In the genomic region with DNA sequence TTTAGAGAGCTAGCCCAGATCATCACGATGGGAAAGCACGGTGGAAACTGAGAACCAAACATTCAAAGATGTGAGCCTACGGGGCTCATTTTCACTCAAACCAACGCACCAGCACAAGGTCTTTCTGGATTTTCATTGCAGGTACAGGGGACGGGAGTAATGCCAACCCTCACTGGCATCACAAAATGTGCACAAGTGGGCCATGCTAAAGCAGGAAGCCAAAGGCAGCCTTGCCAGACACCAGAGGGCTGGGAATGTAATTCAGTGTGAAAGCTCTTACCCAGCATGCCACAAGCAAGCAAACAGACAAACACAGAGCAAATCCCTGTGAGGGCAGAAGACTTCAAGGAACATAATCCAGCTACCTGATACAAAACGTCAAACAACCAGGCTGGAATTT, we compare ENCODE assay signal across 30 mouse cellular contexts.
DNase-seq lines count a peak whose midpoint lies in the region; ATAC-seq and TF ChIP-seq lines count a peak whose summit lies in the region.
"Had no signal": no experiment of that assay in that cellular context is flagged by ENCODE, and none has a peak within 500 bp of the region (broad histone marks: within the 10 kb centered on the region; RNA-seq: fewer than 3 reads in every experiment).

No protein-coding gene starts in this region.

- H3K36me3 ChIP-seq in forebrain, postnatal 0 days (ENCODE audit: insufficient read depth), result no peaks in the 10 kb centered on the region
- H3K36me3 ChIP-seq in forebrain, embryonic 11.5 days (ENCODE audit: control insufficient read depth, insufficient read depth, low read length), result no peaks in the 10 kb centered on the region
- H3K36me3 ChIP-seq: G1E had no signal

- WGBS in forebrain, postnatal 0 days, result 69% methylated on average over 6 of the region's 6 CpGs
- WGBS in forebrain, embryonic 11.5 days, result 87% methylated on average over 6 of the region's 6 CpGs

- peaks cover 4% of the 10 kb centered on the region; the same call in 1 of the 2 replicates for H3K4me1 ChIP-seq in forebrain, postnatal 0 days (ENCODE audit: insufficient read depth)
- peaks cover 2% of the 10 kb centered on the region; the same call in 1 of the 2 replicates for H3K4me1 ChIP-seq in forebrain, embryonic 11.5 days (replicated peaks; ENCODE audit: control insufficient read depth, insufficient read depth, low read length)

- peak; percentile 52 for DNase-seq in forebrain, postnatal 0 days
- no peak for DNase-seq in forebrain, embryonic 11.5 days (ENCODE audit: low spot score)
- peak; percentile 78 for DNase-seq in cerebellum, adult 11-12 months
- DNase-seq in cerebellum, adult 9-11 months, result peak; percentile 82
- peak; percentile 65 for DNase-seq in telencephalon, adult 2 months (ENCODE audit: low read depth, low spot score)
- no peak for DNase-seq in lung, postnatal 25 days (ENCODE audit: low spot score)
- DNase-seq in layer of hippocampus, adult 9-10 months (ENCODE audit: low spot score), result no peak
- DNase-seq: adrenal gland, adult 8-10 months; gastrocnemius, postnatal 36 days; heart, adult 18-20 months; heart, postnatal 4 days; kidney, adult 11 months; kidney, postnatal 14 days; liver, postnatal 0 days; lung, postnatal 4 days; midbrain, embryonic 14.5 days; spleen, adult 18-20 months; thymus, adult 18-20 months; thymus, postnatal 4 days had no signal

- H3K4me2 ChIP-seq in forebrain, postnatal 0 days (ENCODE audit: low read depth), result no peak overlapping the region
- no peak overlapping the region for H3K4me2 ChIP-seq in forebrain, embryonic 11.5 days (ENCODE audit: low read depth, low read length, severe bottlenecking)
- H3K4me2 ChIP-seq: forebrain, embryonic 12.5 days; heart, embryonic 12.5 days; hindbrain, embryonic 15.5 days; limb, embryonic 13.5 days; liver, embryonic 11.5 days; neural tube, embryonic 15.5 days had no signal

- TF ChIP-seq CTCF in forebrain, postnatal 0 days (IDR thresholded peaks at IDR 0.05; ENCODE audit: low read depth), result no peak

- H3K9ac ChIP-seq in forebrain, postnatal 0 days, result no peak overlapping the region
- no peak overlapping the region for H3K9ac ChIP-seq in forebrain, embryonic 11.5 days (ENCODE audit: low read length)
- H3K9ac ChIP-seq: forebrain, embryonic 12.5 days; heart, embryonic 12.5 days; hindbrain, embryonic 15.5 days; limb, embryonic 13.5 days; liver, postnatal 0 days; neural tube, embryonic 15.5 days had no signal

- H3K9me3 ChIP-seq in forebrain, postnatal 0 days (ENCODE audit: low read length), result no peaks in the 10 kb centered on the region
- H3K9me3 ChIP-seq in forebrain, embryonic 11.5 days (ENCODE audit: control insufficient read depth, low read length), result no peaks in the 10 kb centered on the region
- H3K9me3 ChIP-seq: forebrain, embryonic 12.5 days; heart, embryonic 12.5 days; hindbrain, embryonic 15.5 days; limb, embryonic 13.5 days; neural tube, embryonic 15.5 days had no signal

- no peak for ATAC-seq in forebrain, postnatal 0 days
- no peak for ATAC-seq in forebrain, embryonic 11.5 days (replicated peaks; ENCODE audit: low FRiP score)
- ATAC-seq: inflammation-experienced regulatory T-cells, adult 6 months; liver, postnatal 0 days had no signal

- no peaks in the 10 kb centered on the region for H3K27me3 ChIP-seq in forebrain, postnatal 0 days (ENCODE audit: insufficient read depth, low read length)
- H3K27me3 ChIP-seq in forebrain, embryonic 11.5 days (ENCODE audit: control insufficient read depth, insufficient read depth, low read length), result peaks cover 6% of the 10 kb centered on the region
- H3K27me3 ChIP-seq: heart, embryonic 12.5 days; hindbrain, embryonic 15.5 days; megakaryocyte, embryonic 14.5 days; neural tube, embryonic 15.5 days had no signal

- no peak overlapping the region for H3K27ac ChIP-seq in forebrain, postnatal 0 days (ENCODE audit: low read depth, low read length)
- H3K27ac ChIP-seq in forebrain, embryonic 11.5 days (ENCODE audit: low read depth, low read length), result no peak overlapping the region
- H3K27ac ChIP-seq: forebrain, embryonic 12.5 days; hindbrain, embryonic 15.5 days; left cerebral cortex, adult 2 months; limb, embryonic 13.5 days; neural tube, embryonic 15.5 days had no signal

- no peak overlapping the region for H3K4me3 ChIP-seq in forebrain, postnatal 0 days (ENCODE audit: low read depth, low read length)
- H3K4me3 ChIP-seq in forebrain, embryonic 11.5 days (ENCODE audit: low read depth, low read length), result no peak overlapping the region
- H3K4me3 ChIP-seq: erythroblast, embryonic 14.5 days; forebrain, embryonic 12.5 days; heart, embryonic 12.5 days; hindbrain, embryonic 15.5 days; left cerebral cortex, adult 2 months; limb, embryonic 13.5 days; megakaryocyte, embryonic 14.5 days; neural tube, embryonic 15.5 days had no signal

Comparison
In these comparisons a context has a peak if more than half of its experiments do, and no peak if none do; other contexts are left out.
1. DNase-seq: peak in forebrain, postnatal 0 days (single experiment), cerebellum, adult 11-12 months (single experiment), cerebellum, adult 9-11 months (single experiment) and telencephalon, adult 2 months (single experiment); none in forebrain, embryonic 11.5 days (single experiment), lung, postnatal 25 days (single experiment) and layer of hippocampus, adult 9-10 months (single experiment).